Mouse (Mus musculus) kidney, adult 8-10 months (tissue): Measurements from ENCODE around the gene Dok3.
"Not testable (repeated sequence)": the region's sequence is repeated elsewhere in the genome, so short reads cannot be mapped to it uniquely, and the experiment has no call there.

Source experiments
- DNase-seq, 2 experiments: peaks; one replicate each; pipeline ENCODE4 v3.0.0; 2022

The Dok3 gene

GRCm38 (mm10) chr13:55529198-55529915 is at the start of gene Dok3:
TSS of gene Dok3 (minus strand) at chr13:55529296.
- no peak for DNase-seq

- no peak for DNase-seq
These were observed 49.0 kb upstream of the Dok3 start for GRCm38 (mm10) chr13:55578086-55578485.

- DNase-seq = not testable (repeated sequence)
These were observed 47.8 kb upstream of the Dok3 start for GRCm38 (mm10) chr13:55576872-55577271.

- DNase-seq = no peak
These were observed 46.8 kb upstream of the Dok3 start for GRCm38 (mm10) chr13:55575932-55576331.

GRCm38 (mm10) chr13:55574321-55574720 is 45.2 kb upstream of the Dok3 start:
- DNase-seq = no peak

GRCm38 (mm10) chr13:55573432-55573831 is 44.3 kb upstream of the Dok3 start, which contains the start of gene Tmed9:
TSS of gene Tmed9 (plus strand) at chr13:55573732.
- DNase-seq = no peak

GRCm38 (mm10) chr13:55571977-55572376 is 42.9 kb upstream of the Dok3 start:
- DNase-seq = no peak

- peak; percentile 93 to 95 for DNase-seq
These were observed 42.1 kb upstream of the Dok3 start, which contains the start of gene Fam193b for GRCm38 (mm10) chr13:55571027-55571751. TSS of gene Fam193b (minus strand) at chr13:55571120.

- DNase-seq = peak; percentile 26 to 29
These were observed 41.3 kb upstream of the Dok3 start for GRCm38 (mm10) chr13:55570286-55570973.

- peak in 1 of 2 experiments; percentile 12 for DNase-seq
These were observed 40.7 kb upstream of the Dok3 start for GRCm38 (mm10) chr13:55569726-55570285.

GRCm38 (mm10) chr13:55568524-55568923 is 39.4 kb upstream of the Dok3 start:
- not testable (repeated sequence) for DNase-seq

GRCm38 (mm10) chr13:55567949-55568348 is 38.9 kb upstream of the Dok3 start:
- DNase-seq = no peak

GRCm38 (mm10) chr13:55567001-55567400 is 37.9 kb upstream of the Dok3 start:
- DNase-seq = no peak

- peak in 1 of 2 experiments; percentile 29 for DNase-seq
These were observed 34.3 kb upstream of the Dok3 start for GRCm38 (mm10) chr13:55563266-55563879.

- no peak for DNase-seq
These were observed 28.4 kb upstream of the Dok3 start for GRCm38 (mm10) chr13:55557499-55557898.

GRCm38 (mm10) chr13:55555921-55556320 is 26.8 kb upstream of the Dok3 start:
- no peak for DNase-seq

GRCm38 (mm10) chr13:55549061-55549460 is 20.0 kb upstream of the Dok3 start:
- no peak for DNase-seq

- DNase-seq = no peak
These were observed 19.3 kb upstream of the Dok3 start for GRCm38 (mm10) chr13:55548426-55548825.

GRCm38 (mm10) chr13:55547916-55548315 is 18.8 kb upstream of the Dok3 start:
- no peak for DNase-seq

- DNase-seq = no peak
These were observed 15.7 kb upstream of the Dok3 start for GRCm38 (mm10) chr13:55544792-55545191.

- DNase-seq = no peak
These were observed 14.4 kb upstream of the Dok3 start for GRCm38 (mm10) chr13:55543447-55543846.

GRCm38 (mm10) chr13:55542891-55543290 is 13.8 kb upstream of the Dok3 start:
- peak; percentile 96 to 98 for DNase-seq

GRCm38 (mm10) chr13:55540933-55541332 is 11.8 kb upstream of the Dok3 start:
- peak in 1 of 2 experiments; percentile 39 for DNase-seq
